Mouse (Mus musculus): ENCODE data around the gene Kcnt2. TPM values are rescaled to one million over a fixed set of nuclear protein-coding genes. Genes with fewer than 3 reads are reported as not detected.

The Kcnt2 gene
- total and polyA plus RNA-seq, 2 experiments from 2014 or later: 2.8 to 9.5 TPM

- Histone ChIP-seq H3K9ac (replicated peaks; ENCODE audit: low read length, poor library complexity, severe bottlenecking) (no peak overlapping the region), H3K4me1 (ENCODE audit: insufficient read depth, low read length) (no peaks in the 10 kb centered on the region), H3K4me3 (ENCODE audit: low read depth, low read length) (no peak overlapping the region), H3K9me3 (ENCODE audit: low read length) (no peaks in the 10 kb centered on the region), H3K36me3 (ENCODE audit: insufficient read depth, low read length) (no peaks in the 10 kb centered on the region), H3K27me3 (ENCODE audit: insufficient read depth, low read length) (no peaks in the 10 kb centered on the region), H3K4me2 (ENCODE audit: low read depth, low read length, poor library complexity, severe bottlenecking) (no peak overlapping the region), H3K27ac (ENCODE audit: low read depth, low read length) (no peak overlapping the region)
- no peak for TF ChIP-seq CTCF (IDR thresholded peaks at IDR 0.05)
- DNase-seq (ENCODE audit: low spot score) (no peak), ATAC-seq (ENCODE audit: low FRiP score) (no peak)
- 85% methylated on average over 5 of the region's 5 CpGs for WGBS
Measured at GRCm38 (mm10) chr1:140444394-140444793, 198.4 kb downstream of the Kcnt2 start.

GRCm38 (mm10) chr1:140451461-140451860, 205.5 kb downstream of the Kcnt2 start:
- Histone ChIP-seq H3K27me3 (ENCODE audit: insufficient read depth, low read length) (no peaks in the 10 kb centered on the region), H3K4me2 (ENCODE audit: low read depth, low read length, poor library complexity, severe bottlenecking) (no peak overlapping the region), H3K9me3 (ENCODE audit: low read length) (no peaks in the 10 kb centered on the region), H3K4me3 (ENCODE audit: low read depth, low read length) (no peak overlapping the region), H3K36me3 (ENCODE audit: insufficient read depth, low read length) (no peaks in the 10 kb centered on the region), H3K27ac (ENCODE audit: low read depth, low read length) (no peak overlapping the region), H3K9ac (replicated peaks; ENCODE audit: low read length, poor library complexity, severe bottlenecking) (no peak overlapping the region), H3K4me1 (ENCODE audit: insufficient read depth, low read length) (no peaks in the 10 kb centered on the region)
- TF ChIP-seq CTCF (IDR thresholded peaks at IDR 0.05): no peak
- DNase-seq (ENCODE audit: low spot score): peak; percentile 6
- no peak for ATAC-seq (ENCODE audit: low FRiP score)
- 79% methylated on average over 3 of the region's 3 CpGs for WGBS

- H3K27me3 ChIP-seq (ENCODE audit: insufficient read depth, low read length): no peaks in the 10 kb centered on the region
- no peaks in the 10 kb centered on the region for H3K36me3 ChIP-seq (ENCODE audit: insufficient read depth, low read length)
- no peak for ATAC-seq (ENCODE audit: low FRiP score)
- H3K27ac ChIP-seq (ENCODE audit: low read depth, low read length): no peak overlapping the region
- H3K9me3 ChIP-seq (ENCODE audit: low read length): no peaks in the 10 kb centered on the region
- no peak overlapping the region for H3K9ac ChIP-seq (replicated peaks; ENCODE audit: low read length, poor library complexity, severe bottlenecking)
- no peak overlapping the region for H3K4me3 ChIP-seq (ENCODE audit: low read depth, low read length)
- no peak overlapping the region for H3K4me2 ChIP-seq (ENCODE audit: low read depth, low read length, poor library complexity, severe bottlenecking)
- peak; percentile 10 for DNase-seq (ENCODE audit: low spot score)
- 69% methylated on average over 1 of the region's 1 CpGs for WGBS
- no peak for TF ChIP-seq CTCF (IDR thresholded peaks at IDR 0.05)
- H3K4me1 ChIP-seq (ENCODE audit: insufficient read depth, low read length): no peaks in the 10 kb centered on the region
Measured at GRCm38 (mm10) chr1:140451924-140452323, 206.0 kb downstream of the Kcnt2 start.

- ATAC-seq (ENCODE audit: low FRiP score) (no peak), DNase-seq (ENCODE audit: low spot score) (no peak)
- H3K27ac ChIP-seq (ENCODE audit: low read depth, low read length): no peak overlapping the region
- no peak overlapping the region for H3K9ac ChIP-seq (replicated peaks; ENCODE audit: low read length, poor library complexity, severe bottlenecking)
- no peak overlapping the region for H3K4me3 ChIP-seq (ENCODE audit: low read depth, low read length)
- 89% methylated on average over 2 of the region's 2 CpGs for WGBS
- TF ChIP-seq CTCF (IDR thresholded peaks at IDR 0.05): no peak
- no peaks in the 10 kb centered on the region for H3K4me1 ChIP-seq (ENCODE audit: insufficient read depth, low read length)
- H3K27me3 ChIP-seq (ENCODE audit: insufficient read depth, low read length): no peaks in the 10 kb centered on the region
- H3K4me2 ChIP-seq (ENCODE audit: low read depth, low read length, poor library complexity, severe bottlenecking): no peak overlapping the region
- no peaks in the 10 kb centered on the region for H3K9me3 ChIP-seq (ENCODE audit: low read length)
- no peaks in the 10 kb centered on the region for H3K36me3 ChIP-seq (ENCODE audit: insufficient read depth, low read length)
Measured at GRCm38 (mm10) chr1:140455903-140456302, 209.9 kb downstream of the Kcnt2 start.

- no peak overlapping the region for H3K27ac ChIP-seq (ENCODE audit: low read depth, low read length)
- TF ChIP-seq CTCF (IDR thresholded peaks at IDR 0.05): no peak
- no peaks in the 10 kb centered on the region for H3K9me3 ChIP-seq (ENCODE audit: low read length)
- no peak overlapping the region for H3K4me3 ChIP-seq (ENCODE audit: low read depth, low read length)
- H3K36me3 ChIP-seq (ENCODE audit: insufficient read depth, low read length): no peaks in the 10 kb centered on the region
- no peaks in the 10 kb centered on the region for H3K27me3 ChIP-seq (ENCODE audit: insufficient read depth, low read length)
- ATAC-seq (ENCODE audit: low FRiP score) (no peak), DNase-seq (ENCODE audit: low spot score) (no peak)
- H3K4me1 ChIP-seq (ENCODE audit: insufficient read depth, low read length): no peaks in the 10 kb centered on the region
- H3K9ac ChIP-seq (replicated peaks; ENCODE audit: low read length, poor library complexity, severe bottlenecking): no peak overlapping the region
- no peak overlapping the region for H3K4me2 ChIP-seq (ENCODE audit: low read depth, low read length, poor library complexity, severe bottlenecking)
- 91% methylated on average over 2 of the region's 2 CpGs for WGBS
Measured at GRCm38 (mm10) chr1:140456873-140457272, 210.9 kb downstream of the Kcnt2 start.

GRCm38 (mm10) chr1:140468315-140468714, 222.4 kb downstream of the Kcnt2 start:
- H3K9me3 ChIP-seq (ENCODE audit: low read length): no peaks in the 10 kb centered on the region
- no peaks in the 10 kb centered on the region for H3K4me1 ChIP-seq (ENCODE audit: insufficient read depth, low read length)
- DNase-seq (ENCODE audit: low spot score): no peak
- no peaks in the 10 kb centered on the region for H3K27me3 ChIP-seq (ENCODE audit: insufficient read depth, low read length)
- 65% methylated on average over 4 of the region's 4 CpGs for WGBS
- no peak for ATAC-seq (ENCODE audit: low FRiP score)
- H3K36me3 ChIP-seq (ENCODE audit: insufficient read depth, low read length): no peaks in the 10 kb centered on the region
- no peak overlapping the region for H3K9ac ChIP-seq (replicated peaks; ENCODE audit: low read length, poor library complexity, severe bottlenecking)
- H3K4me2 ChIP-seq (ENCODE audit: low read depth, low read length, poor library complexity, severe bottlenecking): no peak overlapping the region
- no peak overlapping the region for H3K4me3 ChIP-seq (ENCODE audit: low read depth, low read length)
- no peak for TF ChIP-seq CTCF (IDR thresholded peaks at IDR 0.05)
- H3K27ac ChIP-seq (ENCODE audit: low read depth, low read length): no peak overlapping the region

All from midbrain, postnatal 0 days (tissue).